Mouse (Mus musculus) limb, embryonic 11.5 days (tissue): Measurements from ENCODE around the gene Hsd17b1. TPM values are rescaled to one million over a fixed set of nuclear protein-coding genes. Genes with fewer than 3 reads are reported as not detected.
"Not testable (repeated sequence)": the region's sequence is repeated elsewhere in the genome, so short reads cannot be mapped to it uniquely, and the experiment has no call there.

Experiments used
- ATAC-seq: fragments of 200-750 bp; cut with Nextera tagmentation; 2 replicates; pipeline ENCODE4 v1.8.0; 2017; ENCODE audit warnings: low read depth; ENCODE audit not compliant: insufficient number of reproducible peaks, low FRiP score, low TSS enrichment
- DNase-seq: peaks from one replicate; pipeline ENCODE4 v3.0.0-alpha.2; 2015; ENCODE audit warnings: low spot score
- H3K27ac ChIP-seq: fragments of 300-500 bp; sonication (generic); replicated peaks from 2 replicates; pipeline ENCODE4 v1.5.1; 2014; ENCODE audit warnings: low read depth, mild to moderate bottlenecking, low read length
- H3K27me3 ChIP-seq: fragments of 300-500 bp; sonication (generic); 2 replicates; pipeline ENCODE4 v1.6.1; 2014; ENCODE audit warnings: mild to moderate bottlenecking, low read length, mixed read lengths; ENCODE audit not compliant: control insufficient read depth, insufficient read depth
- H3K36me3 ChIP-seq: fragments of 300-500 bp; sonication (generic); 2 replicates; pipeline ENCODE4 v1.6.1; 2014; ENCODE audit warnings: mild to moderate bottlenecking, low read length, moderate library complexity, mixed read lengths; ENCODE audit not compliant: control insufficient read depth, insufficient read depth
- H3K4me1 ChIP-seq: fragments of 300-500 bp; sonication (generic); 2 replicates; pipeline ENCODE4 v1.6.1; 2014; ENCODE audit warnings: low read length, mixed read lengths; ENCODE audit not compliant: control insufficient read depth, insufficient read depth
- H3K4me2 ChIP-seq: fragments of 300-500 bp; sonication (generic); 2 replicates; pipeline ENCODE4 v1.6.1; 2014; ENCODE audit warnings: low read depth, mild to moderate bottlenecking, moderate library complexity; ENCODE audit not compliant: severe bottlenecking
- H3K4me3 ChIP-seq: fragments of 300-500 bp; sonication (generic); 2 replicates; pipeline ENCODE4 v1.5.1; 2014; ENCODE audit warnings: low read depth, low read length
- H3K9ac ChIP-seq: fragments of 300-500 bp; sonication (generic); 2 replicates; pipeline ENCODE4 v1.6.1; 2014; ENCODE audit warnings: mild to moderate bottlenecking, low read length
- H3K9me3 ChIP-seq: fragments of 300-500 bp; sonication (generic); 2 replicates; pipeline ENCODE4 v1.6.1; 2016; ENCODE audit warnings: low read length; ENCODE audit not compliant: control insufficient read depth
- WGBS: fragments of 180-500 bp; shearing (Covaris S2); extraction: QIAGEN DNeasy Blood & Tissue Kit; methylation state at CpG from one replicate; pipeline ENCODE4 v1.1.7; 2014; 5-methylcytosine and 5-hydroxymethylcytosine counted together
- polyA plus RNA-seq: library from polyadenylated mRNA; unstranded; fragments of >200 nt; fragmentation: Nextera tagmentation; extraction: Ambion mirVana; gene quantifications from 2 replicates; pipeline ENCODE4 v1.2.1, GENCODE M21; 2014

Hsd17b1 gene
- polyA plus RNA-seq, 1 experiment from 2014 or later: 0.15 TPM

- no peak for DNase-seq
- H3K9ac ChIP-seq: peak overlapping the region; percentile 92
- no peaks in the 10 kb centered on the region for H3K9me3 ChIP-seq
- no peaks in the 10 kb centered on the region for H3K27me3 ChIP-seq
- peak overlapping the region; percentile 45; the same call in 1 of the 2 replicates for H3K27ac ChIP-seq
- WGBS: under 1% methylated on average over 39 of the region's 39 CpGs
- H3K4me3 ChIP-seq: peak overlapping the region; percentile 97
- peak overlapping the region; percentile 92 for H3K4me2 ChIP-seq
- H3K4me1 ChIP-seq: peaks cover 12% of the 10 kb centered on the region
- ATAC-seq: peak; percentile 72; the same call in 1 of the 2 replicates
- H3K36me3 ChIP-seq: no peaks in the 10 kb centered on the region
These were observed 41.0 kb downstream of the Hsd17b1 start for GRCm38 (mm10) chr11:101119131-101119760.

GRCm38 (mm10) chr11:101119761-101120544 lies 41.7 kb downstream of the Hsd17b1 start, which contains the start of the genes Retreg3 and Tubg1:
Gene Retreg3 (minus strand): TSS chr11:101119893.
Gene Tubg1 (plus strand): TSS chr11:101119938.
- Histone ChIP-seq H3K4me2 (peak within 1 kb of the TSS; percentile 93), H3K27ac (peak within 1 kb of the TSS; percentile 86), H3K27me3 (no peaks in the 10 kb centered on the region), H3K36me3 (no peaks in the 10 kb centered on the region; the same call in 1 of the 2 replicates), H3K4me1 (peaks cover 12% of the 10 kb centered on the region), H3K9ac (peak within 1 kb of the TSS; percentile 92), H3K9me3 (no peaks in the 10 kb centered on the region), H3K4me3 (peak within 1 kb of the TSS; percentile 97)
- under 1% methylated on average over 61 of the region's 61 CpGs for WGBS
- peak; percentile 99 for DNase-seq
- peak; percentile 91 for ATAC-seq

GRCm38 (mm10) chr11:101120545-101121188 lies 42.5 kb downstream of the Hsd17b1 start:
- 28% methylated on average over 19 of the region's 19 CpGs for WGBS
- DNase-seq (no peak), ATAC-seq (no peak)
- peaks cover 4% of the 10 kb centered on the region for H3K36me3 ChIP-seq
- peak overlapping the region; percentile 86 for H3K27ac ChIP-seq
- no peaks in the 10 kb centered on the region for H3K9me3 ChIP-seq
- H3K4me3 ChIP-seq: peak overlapping the region; percentile 97
- peak overlapping the region; percentile 91 for H3K9ac ChIP-seq
- H3K4me2 ChIP-seq: peak overlapping the region; percentile 93
- H3K27me3 ChIP-seq: no peaks in the 10 kb centered on the region
- peaks cover 12% of the 10 kb centered on the region for H3K4me1 ChIP-seq

GRCm38 (mm10) chr11:101124494-101124893 lies 46.3 kb downstream of the Hsd17b1 start:
- DNase-seq, H3K4me3 ChIP-seq, H3K9me3 ChIP-seq, ATAC-seq, H3K9ac ChIP-seq, H3K27me3 ChIP-seq, H3K27ac ChIP-seq, H3K4me1 ChIP-seq, H3K4me2 ChIP-seq: not testable (repeated sequence)
- H3K36me3 ChIP-seq: peaks cover 13% of the 10 kb centered on the region
- WGBS: 93% methylated on average over 8 of the region's 8 CpGs

GRCm38 (mm10) chr11:101125008-101125407 lies 46.8 kb downstream of the Hsd17b1 start:
- H3K4me1 ChIP-seq, H3K4me2 ChIP-seq, ATAC-seq, H3K27ac ChIP-seq, H3K9ac ChIP-seq, DNase-seq, H3K9me3 ChIP-seq, H3K4me3 ChIP-seq, H3K27me3 ChIP-seq: not testable (repeated sequence)
- peaks cover 13% of the 10 kb centered on the region for H3K36me3 ChIP-seq
- WGBS: 96% methylated on average over 7 of the region's 9 CpGs

- WGBS: 94% methylated on average over 1 of the region's 1 CpGs
- no peak overlapping the region for H3K9ac ChIP-seq
These were observed 48.9 kb downstream of the Hsd17b1 start for GRCm38 (mm10) chr11:101127075-101127474.

GRCm38 (mm10) chr11:101128996-101129577 lies 50.9 kb downstream of the Hsd17b1 start:
- Histone ChIP-seq H3K9ac (no peak overlapping the region), H3K27ac (no peak overlapping the region), H3K27me3 (no peaks in the 10 kb centered on the region), H3K4me2 (no peak overlapping the region), H3K4me3 (no peak overlapping the region), H3K36me3 (peaks cover 13% of the 10 kb centered on the region), H3K4me1 (no peaks in the 10 kb centered on the region), H3K9me3 (no peaks in the 10 kb centered on the region)
- no peak for DNase-seq
- WGBS: 82% methylated on average over 11 of the region's 11 CpGs
- no peak for ATAC-seq

More at GRCm38 (mm10) chr11:101127075-101127474, 48.9 kb downstream of the Hsd17b1 start:
- Histone ChIP-seq H3K27ac (no peak overlapping the region), H3K9me3 (no peaks in the 10 kb centered on the region), H3K36me3 (peaks cover 13% of the 10 kb centered on the region), H3K4me2 (no peak overlapping the region), H3K4me3 (no peak overlapping the region), H3K27me3 (no peaks in the 10 kb centered on the region), H3K4me1 (no peaks in the 10 kb centered on the region)
- ATAC-seq (no peak), DNase-seq (no peak)
